In the genomic region with DNA sequence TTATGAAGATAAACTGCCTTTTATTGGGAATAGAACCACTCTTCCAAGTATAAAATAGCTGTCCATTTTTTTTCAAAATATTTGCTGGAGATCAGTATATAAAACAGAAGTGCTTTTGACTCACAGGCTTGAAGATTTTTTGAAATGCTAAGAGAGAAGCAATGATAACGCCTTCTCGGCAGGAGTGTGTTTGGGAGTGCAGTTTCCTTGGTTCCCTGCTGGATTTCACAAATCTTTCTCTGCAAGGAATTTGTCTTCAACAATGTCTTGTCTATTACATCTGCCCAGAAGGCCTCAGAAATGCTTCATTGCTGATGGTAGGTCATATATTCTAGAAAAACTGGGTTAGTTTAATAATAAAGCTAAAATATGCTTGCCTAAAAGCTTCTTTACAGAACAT, we compare ENCODE assay signal across 26 mouse cellular contexts. TPM values are rescaled to one million over a fixed set of nuclear protein-coding genes. Genes with fewer than 3 reads are reported as not detected.
A peak's percentile ranks its signal among the peaks of the same experiment; 100 is the strongest.
DNase-seq lines count a peak whose midpoint lies in the region; ATAC-seq lines count a peak whose summit lies in the region.
"Had no signal": no experiment of that assay in that cellular context is flagged by ENCODE, and none has a peak within 500 bp of the region (broad histone marks: within the 10 kb centered on the region; RNA-seq: fewer than 3 reads in every experiment).

No protein-coding gene starts in this region.

- no peak for DNase-seq in frontal cortex, postnatal 25 days (ENCODE audit: low spot score in 2 of 2)
- peak; percentile 7 to 20 for DNase-seq in left cerebral cortex, postnatal 14 days (ENCODE audit: low spot score in 2 of 2)
- DNase-seq in left cerebral cortex, postnatal 4 days, result no peak
- DNase-seq in midbrain, embryonic 10.5 days (ENCODE audit: low spot score), result no peak
- DNase-seq in telencephalon, adult 2 months (ENCODE audit: low read depth, low spot score), result peak; percentile 13
- no peak for DNase-seq in kidney, adult 9 months
- DNase-seq: adrenal gland, adult 8-10 months; adrenal gland, postnatal 14 days; adrenal gland, postnatal 36 days; B cell, adult 2 months; cerebellum, adult 11-12 months; cerebellum, adult 2 months; cerebellum, adult 9-10 months; cerebellum, postnatal 10 days; cerebellum, postnatal 25 days had no signal

- no peak overlapping the region for H3K9ac ChIP-seq in midbrain, embryonic 16.5 days (ENCODE audit: low read depth, low read length)
- H3K9ac ChIP-seq: embryonic facial prominence, embryonic 12.5 days; forebrain, embryonic 13.5 days; forebrain, embryonic 15.5 days had no signal

- H3K4me2 ChIP-seq in midbrain, embryonic 16.5 days (ENCODE audit: low read length), result no peak overlapping the region
- H3K4me2 ChIP-seq: embryonic facial prominence, embryonic 12.5 days; forebrain, embryonic 13.5 days; forebrain, embryonic 15.5 days had no signal

- H3K4me3 ChIP-seq in midbrain, embryonic 16.5 days (ENCODE audit: low read depth, low read length), result no peak overlapping the region
- no peak overlapping the region for H3K4me3 ChIP-seq in midbrain, embryonic 10.5 days
- H3K4me3 ChIP-seq: embryonic facial prominence, embryonic 10.5 days; embryonic facial prominence, embryonic 12.5 days; forebrain, embryonic 13.5 days; forebrain, embryonic 15.5 days had no signal

- ATAC-seq in frontal cortex, adult (ENCODE audit: low TSS enrichment), result peak; percentile 52; the same call in 1 of the 2 replicates
- ATAC-seq in midbrain, embryonic 16.5 days, result no peak
- ATAC-seq: activated CD4-positive, CD25-positive, alpha-beta regulatory T cell, adult 4 months; CD4-positive, CD25-positive, alpha-beta regulatory T cell, adult 4 months; forebrain, embryonic 13.5 days; forebrain, embryonic 15.5 days; Patski had no signal

- intact Hi-C loops in left cerebral cortex, postnatal 14 days (cut with DNase I), result no loop called here
- intact Hi-C loops in left cerebral cortex, postnatal 4 days (cut with DNase I), result no loop called here

- H3K36me3 ChIP-seq in midbrain, embryonic 16.5 days (ENCODE audit: control insufficient read depth, insufficient read depth, low read length), result no peaks in the 10 kb centered on the region
- no peaks in the 10 kb centered on the region for H3K36me3 ChIP-seq in midbrain, embryonic 10.5 days
- H3K36me3 ChIP-seq: embryonic facial prominence, embryonic 10.5 days; embryonic facial prominence, embryonic 12.5 days; forebrain, embryonic 15.5 days; G1E had no signal

- H3K9me3 ChIP-seq in midbrain, embryonic 16.5 days (replicated peaks; ENCODE audit: control insufficient read depth, low read length, poor library complexity, severe bottlenecking), result no peaks in the 10 kb centered on the region
- H3K9me3 ChIP-seq in midbrain, embryonic 10.5 days (replicated peaks), result no peaks in the 10 kb centered on the region
- H3K9me3 ChIP-seq: embryonic facial prominence, embryonic 10.5 days; embryonic facial prominence, embryonic 12.5 days; forebrain, embryonic 13.5 days; forebrain, embryonic 15.5 days; G1E had no signal

- 0 out of 2 replicates have a peak overlapping the region, but pooled peaks have one; percentile 50 for H3K27ac ChIP-seq in midbrain, embryonic 16.5 days (ENCODE audit: low read length)
- no peak overlapping the region for H3K27ac ChIP-seq in midbrain, embryonic 10.5 days (replicated peaks)
- H3K27ac ChIP-seq: embryonic facial prominence, embryonic 10.5 days; embryonic facial prominence, embryonic 12.5 days; forebrain, embryonic 13.5 days; forebrain, embryonic 15.5 days had no signal

- H3K27me3 ChIP-seq in midbrain, embryonic 16.5 days (ENCODE audit: control insufficient read depth, insufficient read depth, low read depth, low read length), result no peaks in the 10 kb centered on the region
- H3K27me3 ChIP-seq in midbrain, embryonic 10.5 days (ENCODE audit: low read depth, poor library complexity, severe bottlenecking), result no peaks in the 10 kb centered on the region
- H3K27me3 ChIP-seq: CH12.LX; embryonic facial prominence, embryonic 12.5 days; forebrain, embryonic 13.5 days; forebrain, embryonic 15.5 days; Patski had no signal

- WGBS in midbrain, embryonic 16.5 days, result 39% methylated on average over 2 of the region's 2 CpGs
- 74% methylated on average over 2 of the region's 2 CpGs for WGBS in midbrain, embryonic 10.5 days

- H3K4me1 ChIP-seq in midbrain, embryonic 16.5 days (ENCODE audit: control insufficient read depth, insufficient read depth, low read length), result no peaks in the 10 kb centered on the region
- no peaks in the 10 kb centered on the region for H3K4me1 ChIP-seq in midbrain, embryonic 10.5 days
- H3K4me1 ChIP-seq: embryonic facial prominence, embryonic 10.5 days; embryonic facial prominence, embryonic 12.5 days; forebrain, embryonic 13.5 days; forebrain, embryonic 15.5 days had no signal

RNA-seq across cellular contexts. Expression of a gene that starts 55.0 kb away (rescaled TPM):
- 10 to 100 TPM; 52.0 to 55.6 TPM for total RNA-seq in left cerebral cortex, postnatal 14 days (2021)
- total RNA-seq in left cerebral cortex, postnatal 4 days (2021), result 10 to 100 TPM; 50.3 to 53.8 TPM
- polyA plus RNA-seq in midbrain, embryonic 16.5 days (2015; fragmentation: Nextera tagmentation; extraction: Ambion mirVana), result 20.4 and 21.2 TPM in 2 replicates
- 1.7 and 3.2 TPM in 2 replicates for polyA plus RNA-seq in midbrain, embryonic 10.5 days (2016; fragmentation: Nextera tagmentation; extraction: Ambion mirVana)
- total RNA-seq: CH12.LX had no signal
- polyA plus RNA-seq: CD4-positive, CD25-positive, alpha-beta regulatory T cell, adult 4 months; G1E; Patski had no signal

Comparison
In these comparisons a context has a peak if more than half of its experiments do, and no peak if none do; other contexts are left out.
1. DNase-seq: peak in left cerebral cortex, postnatal 14 days (2 of 2) and telencephalon, adult 2 months (single experiment); none in frontal cortex, postnatal 25 days (0 of 2), left cerebral cortex, postnatal 4 days (single experiment), midbrain, embryonic 10.5 days (single experiment) and kidney, adult 9 months (single experiment).